Mouse (Mus musculus) B cell, adult 67 days (primary cell): ENCODE data around the gene Gm14139. TPM values are rescaled to one million over a fixed set of nuclear protein-coding genes. Genes with fewer than 3 reads are reported as not detected.

Experiments used
- total RNA-seq, 2 experiments: library from RNA; stranded (reverse); gene quantifications; 4 replicates each; pipeline ENCODE4 v1.2.4; 2023

Gm14139 gene
- total RNA-seq, result under 1 TPM; 0.59 to 0.73 TPM

DNA sequence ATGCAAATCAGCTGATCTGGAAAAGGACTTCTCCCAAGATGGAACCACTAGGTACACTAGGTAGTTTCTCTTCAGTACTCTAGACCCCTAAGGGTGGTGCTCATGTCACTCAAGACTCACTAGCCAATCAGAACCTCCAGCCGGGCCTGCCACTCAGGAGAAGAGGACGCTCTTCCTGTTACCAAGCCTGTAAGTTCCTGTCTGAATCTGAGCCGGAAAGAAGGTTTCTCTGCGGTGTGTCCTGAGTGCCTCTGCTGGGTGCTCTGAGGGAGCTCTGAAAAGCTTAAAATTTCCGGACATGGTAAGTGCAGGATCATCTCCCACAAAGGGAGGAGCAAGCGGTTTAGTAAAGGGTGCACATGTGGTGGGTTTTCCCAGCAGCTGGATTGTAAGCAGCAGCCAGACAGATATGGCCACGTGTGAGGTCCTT lies at the start of gene Gm14139:
Gm14139 (plus strand) TSS at position 186 of the 430 bp plus-strand sequence.

DNA sequence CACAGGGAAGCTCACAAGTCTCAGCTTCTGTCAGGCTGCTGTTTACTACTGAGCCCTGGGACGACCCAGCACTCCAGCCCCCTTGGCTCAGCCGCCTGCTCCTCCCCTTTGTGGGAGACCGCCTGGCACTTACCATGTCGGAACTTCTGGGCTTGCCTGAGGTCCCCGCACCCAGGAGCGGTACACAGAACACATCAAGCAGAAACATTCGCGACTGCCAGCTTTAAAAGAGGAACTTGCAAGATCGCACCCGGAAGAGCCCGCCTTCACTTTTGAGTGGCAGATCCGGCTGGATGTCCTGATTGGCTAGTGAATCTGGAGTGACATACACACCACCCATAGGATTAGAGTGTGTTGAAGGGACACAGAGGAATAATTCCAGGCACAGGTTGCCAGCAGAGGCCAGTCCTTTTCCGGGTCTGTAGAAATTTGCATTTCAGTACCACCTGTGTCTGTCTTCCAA lies 45.1 kb upstream of the Gm14139 start, which contains the start of gene Zfp120:
Zfp120 (minus strand) TSS at position 274 of the 463 bp plus-strand sequence.

DNA sequence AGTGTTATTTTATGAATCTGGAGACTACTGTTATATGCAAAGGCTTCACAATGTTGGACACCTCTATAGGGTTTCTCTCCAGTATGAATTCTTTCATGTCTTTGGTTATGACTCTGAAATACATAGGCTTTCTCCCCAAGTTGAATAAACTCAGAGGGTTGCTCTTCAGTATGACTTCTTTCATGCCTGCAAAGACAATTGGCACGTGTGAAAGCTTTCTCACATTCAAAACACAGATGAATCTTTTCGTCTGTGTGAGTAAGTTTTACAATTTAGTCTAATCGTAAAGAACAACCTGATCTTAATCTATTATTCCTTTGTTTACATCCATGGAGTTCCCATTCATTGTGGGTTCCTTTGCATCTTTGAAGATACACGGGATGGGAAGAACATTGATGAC lies 2.0 kb upstream of the Gm14139 start, which contains the start of gene Gm10770:
Gm10770 (minus strand) TSS at position 101 of the 400 bp plus-strand sequence.

DNA sequence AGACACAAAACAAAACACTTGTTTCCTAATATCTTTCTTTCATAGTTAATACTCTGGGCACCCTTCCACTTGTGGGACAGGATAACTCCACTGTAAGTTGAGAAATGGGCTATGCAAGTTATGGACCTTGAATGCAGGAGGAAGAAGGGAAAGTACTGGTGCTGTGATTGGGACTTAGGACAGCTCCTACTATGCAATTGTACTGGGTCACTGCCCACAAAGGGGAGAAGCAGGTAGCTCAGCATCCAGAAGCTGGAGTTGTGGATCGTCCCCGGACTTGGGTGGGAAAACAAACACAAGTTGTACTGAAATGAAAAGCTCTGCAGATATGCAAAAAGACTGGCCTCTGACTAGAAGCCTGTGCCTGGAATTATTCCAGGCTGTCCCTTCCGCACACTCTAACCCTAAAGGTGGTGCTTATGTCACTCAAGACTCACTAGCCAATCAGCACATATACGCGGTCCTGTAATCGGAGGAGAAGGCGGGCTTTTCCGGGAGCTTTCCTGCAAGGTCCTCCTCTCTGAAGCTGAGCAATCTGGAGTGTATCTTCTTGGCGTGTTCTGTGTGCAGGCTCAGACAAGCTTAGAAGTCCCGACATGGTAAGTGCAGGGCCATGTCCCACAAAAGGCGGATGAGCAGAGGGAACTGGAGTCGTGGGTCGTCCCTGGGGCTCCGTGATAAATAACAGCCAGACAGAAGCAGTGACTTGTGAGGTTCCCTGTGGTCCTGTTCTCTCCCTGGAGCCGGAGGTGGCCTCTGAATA lies 36.2 kb downstream of the Gm14139 start, which contains the start of gene Zfp937:
Zfp937 (plus strand) TSS at position 474 of the 763 bp plus-strand sequence.

Other genes starting within 250 kb of the Gm14139 start
- gene Zfp120, start 45.0 kb upstream of the Gm14139 start, total RNA-seq, result 10 to 100 TPM; 15.8 to 25.6 TPM
- gene Gm10770, start 2.1 kb upstream of the Gm14139 start, total RNA-seq, result not detected
- gene Zfp937, start 36.3 kb downstream of the Gm14139 start, total RNA-seq, result 1 to 10 TPM; 5.9 to 6.7 TPM
- 10 to 100 TPM; 11.3 to 15.5 TPM for gene Gm21994, start 73.8 kb downstream of the Gm14139 start, total RNA-seq
- under 1 TPM in 1 of 2 experiments, not detected in 1; 0.92 TPM for gene Gm14124, start 75.8 kb downstream of the Gm14139 start, total RNA-seq
- 1 to 10 TPM; 6.0 to 6.6 TPM for gene Gm10130, start 141.9 kb downstream of the Gm14139 start, total RNA-seq
- gene 3300002I08Rik, start 181.0 kb downstream of the Gm14139 start, total RNA-seq, result 1 to 10 TPM; 4.8 to 8.4 TPM